Mouse (Mus musculus): Measurements from ENCODE around the gene Usp29. TPM values are rescaled to one million over a fixed set of nuclear protein-coding genes. Genes with fewer than 3 reads are reported as not detected.
"Not testable (repeated sequence)": the region's sequence is repeated elsewhere in the genome, so short reads cannot be mapped to it uniquely, and the experiment has no call there.

Usp29 gene
- polyA plus RNA-seq, 1 experiment from 2014 or later, result 14.4 TPM

- Histone ChIP-seq H3K4me1 (replicated peaks; ENCODE audit: control insufficient read depth, insufficient read depth, low read length) (peaks cover 10% of the 10 kb centered on the region; the same call in 1 of the 2 replicates), H3K27me3 (ENCODE audit: control insufficient read depth, insufficient read depth, low read length) (no peaks in the 10 kb centered on the region), H3K9me3 (ENCODE audit: control insufficient read depth, low read length) (no peaks in the 10 kb centered on the region), H3K4me3 (ENCODE audit: low read depth, low read length) (no peak overlapping the region), H3K9ac (ENCODE audit: low read length) (no peak overlapping the region), H3K4me2 (ENCODE audit: low read depth, low read length, severe bottlenecking) (no peak overlapping the region), H3K36me3 (ENCODE audit: control insufficient read depth, insufficient read depth, low read length) (no peaks in the 10 kb centered on the region), H3K27ac (ENCODE audit: low read depth, low read length) (no peak overlapping the region)
- DNase-seq (ENCODE audit: low spot score), result no peak
- peak; percentile 57 for ATAC-seq (replicated peaks; ENCODE audit: low FRiP score)
- WGBS, result 36% methylated on average over 7 of the region's 7 CpGs
Measured at GRCm38 (mm10) chr7:6749196-6749595, 18.8 kb downstream of the Usp29 start.

GRCm38 (mm10) chr7:6753440-6753839, 23.1 kb downstream of the Usp29 start:
- peaks cover 10% of the 10 kb centered on the region; the same call in 1 of the 2 replicates for H3K4me1 ChIP-seq (replicated peaks; ENCODE audit: control insufficient read depth, insufficient read depth, low read length)
- H3K4me2 ChIP-seq (ENCODE audit: low read depth, low read length, severe bottlenecking), result no peak overlapping the region
- H3K9ac ChIP-seq (ENCODE audit: low read length), result no peak overlapping the region
- H3K36me3 ChIP-seq (ENCODE audit: control insufficient read depth, insufficient read depth, low read length), result no peaks in the 10 kb centered on the region
- H3K9me3 ChIP-seq (ENCODE audit: control insufficient read depth, low read length), result no peaks in the 10 kb centered on the region
- WGBS, result 10% methylated on average over 4 of the region's 4 CpGs
- DNase-seq (ENCODE audit: low spot score) (peak; percentile 56), ATAC-seq (replicated peaks; ENCODE audit: low FRiP score) (peak; percentile 80)
- peak overlapping the region; percentile 31 for H3K27ac ChIP-seq (ENCODE audit: low read depth, low read length)
- no peaks in the 10 kb centered on the region for H3K27me3 ChIP-seq (ENCODE audit: control insufficient read depth, insufficient read depth, low read length)
- H3K4me3 ChIP-seq (ENCODE audit: low read depth, low read length), result no peak overlapping the region

DNA sequence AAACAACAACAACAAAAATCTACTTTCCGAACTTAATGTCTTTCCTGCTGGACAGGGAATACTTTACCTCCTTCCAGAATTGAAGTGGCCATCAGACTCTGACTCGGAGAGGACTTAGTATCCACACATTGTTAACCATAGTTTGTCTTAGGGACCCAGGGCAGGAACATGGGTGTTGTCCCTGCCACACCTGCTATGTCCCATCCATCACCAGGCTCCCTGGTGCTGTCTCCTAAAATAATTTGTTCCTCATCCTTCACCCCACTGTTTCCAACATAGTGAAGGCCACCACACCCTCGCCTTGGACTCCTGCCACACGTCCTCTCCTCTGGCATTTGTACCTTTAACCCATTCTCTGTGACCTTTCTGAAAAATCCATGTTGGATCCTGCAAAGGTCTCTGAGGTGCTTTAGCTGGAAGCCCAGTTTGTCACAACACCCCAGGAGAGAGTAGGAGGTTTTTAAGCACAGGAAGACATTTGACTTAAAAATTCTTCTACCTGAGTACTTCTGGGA, 26.5 kb downstream of the Usp29 start:
- H3K36me3 ChIP-seq (ENCODE audit: control insufficient read depth, insufficient read depth, low read length), result no peaks in the 10 kb centered on the region
- ATAC-seq (replicated peaks; ENCODE audit: low FRiP score), result no peak
- no peaks in the 10 kb centered on the region for H3K27me3 ChIP-seq (ENCODE audit: control insufficient read depth, insufficient read depth, low read length)
- no peak overlapping the region for H3K27ac ChIP-seq (ENCODE audit: low read depth, low read length)
- DNase-seq (ENCODE audit: low spot score), result no peak
- H3K4me3 ChIP-seq (ENCODE audit: low read depth, low read length), result no peak overlapping the region
- H3K9me3 ChIP-seq (ENCODE audit: control insufficient read depth, low read length), result no peaks in the 10 kb centered on the region
- no peak overlapping the region for H3K4me2 ChIP-seq (ENCODE audit: low read depth, low read length, severe bottlenecking)
- H3K4me1 ChIP-seq (replicated peaks; ENCODE audit: control insufficient read depth, insufficient read depth, low read length), result peaks cover 6% of the 10 kb centered on the region; the same call in 1 of the 2 replicates
- WGBS, result 85% methylated on average over 4 of the region's 4 CpGs
- H3K9ac ChIP-seq (ENCODE audit: low read length), result no peak overlapping the region

GRCm38 (mm10) chr7:6759698-6760097, 29.3 kb downstream of the Usp29 start:
- Histone ChIP-seq H3K36me3 (ENCODE audit: control insufficient read depth, insufficient read depth, low read length) (no peaks in the 10 kb centered on the region), H3K4me1 (replicated peaks; ENCODE audit: control insufficient read depth, insufficient read depth, low read length) (no peaks in the 10 kb centered on the region), H3K27ac (ENCODE audit: low read depth, low read length) (no peak overlapping the region), H3K9ac (ENCODE audit: low read length) (no peak overlapping the region), H3K9me3 (ENCODE audit: control insufficient read depth, low read length) (no peaks in the 10 kb centered on the region), H3K4me3 (ENCODE audit: low read depth, low read length) (no peak overlapping the region), H3K4me2 (ENCODE audit: low read depth, low read length, severe bottlenecking) (no peak overlapping the region), H3K27me3 (ENCODE audit: control insufficient read depth, insufficient read depth, low read length) (no peaks in the 10 kb centered on the region)
- WGBS, result 67% methylated on average over 12 of the region's 12 CpGs
- ATAC-seq (replicated peaks; ENCODE audit: low FRiP score), result no peak
- DNase-seq (ENCODE audit: low spot score), result no peak

GRCm38 (mm10) chr7:6760170-6760569, 29.8 kb downstream of the Usp29 start:
- DNase-seq (ENCODE audit: low spot score), result no peak
- H3K27me3 ChIP-seq (ENCODE audit: control insufficient read depth, insufficient read depth, low read length), result no peaks in the 10 kb centered on the region
- no peaks in the 10 kb centered on the region for H3K9me3 ChIP-seq (ENCODE audit: control insufficient read depth, low read length)
- H3K4me2 ChIP-seq (ENCODE audit: low read depth, low read length, severe bottlenecking), result no peak overlapping the region
- ATAC-seq (replicated peaks; ENCODE audit: low FRiP score), result no peak
- no peaks in the 10 kb centered on the region for H3K4me1 ChIP-seq (replicated peaks; ENCODE audit: control insufficient read depth, insufficient read depth, low read length)
- no peak overlapping the region for H3K9ac ChIP-seq (ENCODE audit: low read length)
- no peak overlapping the region for H3K4me3 ChIP-seq (ENCODE audit: low read depth, low read length)
- no peak overlapping the region for H3K27ac ChIP-seq (ENCODE audit: low read depth, low read length)
- 16% methylated on average over 6 of the region's 6 CpGs for WGBS
- no peaks in the 10 kb centered on the region for H3K36me3 ChIP-seq (ENCODE audit: control insufficient read depth, insufficient read depth, low read length)

DNA sequence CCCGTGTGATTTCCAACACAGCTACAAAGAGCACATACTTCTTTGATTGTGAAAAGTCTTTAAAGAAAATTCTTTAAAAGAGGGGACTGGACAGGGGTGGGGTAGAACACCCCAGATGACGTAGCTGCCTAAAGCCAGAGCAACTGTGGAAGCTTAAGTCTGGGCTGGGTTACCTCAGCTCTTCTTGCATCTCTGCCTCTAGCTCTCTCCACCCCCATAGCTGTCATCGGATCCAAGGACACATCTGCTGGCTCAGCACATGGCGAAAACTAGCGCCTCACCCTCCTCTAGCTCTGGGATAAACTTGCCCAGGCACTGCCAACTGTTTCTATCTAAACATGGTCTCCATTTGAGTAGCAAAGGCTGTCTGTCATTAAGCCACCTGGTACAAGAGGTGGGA, 34.9 kb downstream of the Usp29 start:
- Histone ChIP-seq H3K27ac (ENCODE audit: low read depth, low read length) (no peak overlapping the region), H3K4me2 (ENCODE audit: low read depth, low read length, severe bottlenecking) (no peak overlapping the region), H3K4me3 (ENCODE audit: low read depth, low read length) (no peak overlapping the region), H3K27me3 (ENCODE audit: control insufficient read depth, insufficient read depth, low read length) (no peaks in the 10 kb centered on the region), H3K36me3 (ENCODE audit: control insufficient read depth, insufficient read depth, low read length) (no peaks in the 10 kb centered on the region), H3K9me3 (ENCODE audit: control insufficient read depth, low read length) (no peaks in the 10 kb centered on the region), H3K9ac (ENCODE audit: low read length) (no peak overlapping the region), H3K4me1 (replicated peaks; ENCODE audit: control insufficient read depth, insufficient read depth, low read length) (peaks cover 2% of the 10 kb centered on the region)
- 65% methylated on average over 5 of the region's 5 CpGs for WGBS
- ATAC-seq (replicated peaks; ENCODE audit: low FRiP score) (no peak), DNase-seq (ENCODE audit: low spot score) (no peak)

DNA sequence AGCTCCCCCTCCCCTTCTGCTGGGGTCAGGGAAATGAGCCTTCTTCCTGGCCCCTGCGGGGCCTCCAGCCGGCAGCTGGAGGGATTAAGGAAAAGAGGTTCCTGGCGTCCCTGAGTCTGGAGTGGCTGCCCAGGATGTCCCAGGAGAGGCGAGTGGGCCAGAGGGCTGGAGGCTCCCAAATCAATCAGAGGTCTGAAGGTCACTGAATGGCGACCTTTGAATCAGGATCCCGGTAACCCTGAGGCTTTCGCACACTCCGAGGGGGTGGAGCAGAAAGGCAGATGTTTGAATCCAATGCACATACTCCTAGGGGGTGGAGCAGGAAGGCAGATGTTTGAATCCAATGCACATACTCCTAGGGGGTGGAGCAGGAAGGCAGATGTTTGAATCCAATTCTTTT, 39.9 kb downstream of the Usp29 start:
- Histone ChIP-seq H3K9me3 (ENCODE audit: control insufficient read depth, low read length) (no peaks in the 10 kb centered on the region), H3K27ac (ENCODE audit: low read depth, low read length) (no peak overlapping the region), H3K4me2 (ENCODE audit: low read depth, low read length, severe bottlenecking) (no peak overlapping the region), H3K4me3 (ENCODE audit: low read depth, low read length) (no peak overlapping the region), H3K9ac (ENCODE audit: low read length) (no peak overlapping the region), H3K4me1 (replicated peaks; ENCODE audit: control insufficient read depth, insufficient read depth, low read length) (peaks cover 3% of the 10 kb centered on the region), H3K27me3 (ENCODE audit: control insufficient read depth, insufficient read depth, low read length) (no peaks in the 10 kb centered on the region), H3K36me3 (ENCODE audit: control insufficient read depth, insufficient read depth, low read length) (no peaks in the 10 kb centered on the region)
- 0% methylated on average over 8 of the region's 8 CpGs for WGBS
- ATAC-seq (replicated peaks; ENCODE audit: low FRiP score) (0 out of 2 replicates have a peak, but pooled peaks have one; percentile 36), DNase-seq (ENCODE audit: low spot score) (no peak)

GRCm38 (mm10) chr7:6773865-6774413, 43.6 kb downstream of the Usp29 start:
- not testable (repeated sequence) for H3K27ac ChIP-seq (ENCODE audit: low read depth, low read length); H3K4me1 ChIP-seq (replicated peaks; ENCODE audit: control insufficient read depth, insufficient read depth, low read length); H3K4me2 ChIP-seq (ENCODE audit: low read depth, low read length, severe bottlenecking); H3K9me3 ChIP-seq (ENCODE audit: control insufficient read depth, low read length); H3K9ac ChIP-seq (ENCODE audit: low read length); H3K27me3 ChIP-seq (ENCODE audit: control insufficient read depth, insufficient read depth, low read length); ATAC-seq (replicated peaks; ENCODE audit: low FRiP score); H3K36me3 ChIP-seq (ENCODE audit: control insufficient read depth, insufficient read depth, low read length); DNase-seq (ENCODE audit: low spot score); H3K4me3 ChIP-seq (ENCODE audit: low read depth, low read length)
- 77% methylated on average over 11 of the region's 11 CpGs for WGBS
